Mouse (Mus musculus) heart, postnatal 0 days (tissue): ENCODE data around the gene Tmem268. TPM values are rescaled to one million over a fixed set of nuclear protein-coding genes. Genes with fewer than 3 reads are reported as not detected.

Source experiments
- ATAC-seq: fragments of 200-750 bp; cut with Nextera tagmentation; 2 replicates; pipeline ENCODE4 v1.8.0; 2017; ENCODE audit warnings: low read depth, moderate number of reproducible peaks, moderate library complexity; ENCODE audit not compliant: insufficient read depth
- DNase-seq: peaks from one replicate; pipeline ENCODE4 v3.0.0-alpha.2; 2016; ENCODE audit warnings: low spot score
- H3K27ac ChIP-seq: fragments of 300-500 bp; sonication (generic); 2 replicates; pipeline ENCODE4 v1.5.1; 2014; ENCODE audit warnings: low read depth, mild to moderate bottlenecking
- H3K27me3 ChIP-seq: fragments of 300-500 bp; sonication (generic); 2 replicates; pipeline ENCODE4 v1.6.1; 2014; ENCODE audit warnings: low read length, mixed read lengths; ENCODE audit not compliant: control insufficient read depth, insufficient read depth
- H3K36me3 ChIP-seq: fragments of 300-500 bp; sonication (generic); replicated peaks from 2 replicates; pipeline ENCODE4 v1.6.1; 2014; ENCODE audit warnings: low read length, mixed read lengths; ENCODE audit not compliant: control insufficient read depth, insufficient read depth
- H3K4me1 ChIP-seq: fragments of 300-500 bp; sonication (generic); 2 replicates; pipeline ENCODE4 v1.6.1; 2014; ENCODE audit warnings: antibody characterized with exemption; ENCODE audit not compliant: control insufficient read depth, insufficient read depth
- H3K4me2 ChIP-seq: fragments of 300-500 bp; sonication (generic); 2 replicates; pipeline ENCODE4 v1.6.1; 2014; ENCODE audit warnings: low read depth, mild to moderate bottlenecking, low read length, moderate library complexity
- H3K4me3 ChIP-seq: fragments of 300-500 bp; sonication (generic); 2 replicates; pipeline ENCODE4 v1.5.1; 2014; ENCODE audit warnings: low read depth, low read length
- H3K9ac ChIP-seq: fragments of 300-500 bp; sonication (generic); replicated peaks from 2 replicates; pipeline ENCODE4 v1.6.1; 2014; ENCODE audit warnings: low read depth, low read length, mixed read lengths
- H3K9me3 ChIP-seq: fragments of 300-500 bp; sonication (generic); replicated peaks from 2 replicates; pipeline ENCODE4 v1.6.1; 2016; ENCODE audit warnings: low read length; ENCODE audit not compliant: control insufficient read depth
- CTCF ChIP-seq: IDR thresholded peaks from 2 replicates; pipeline ENCODE4 v1.5.1; 2016; ENCODE audit warnings: antibody characterized with exemption, control low read depth, low read depth
- EP300 ChIP-seq: IDR thresholded peaks from 2 replicates; pipeline ENCODE4 v1.6.1; 2016; ENCODE audit warnings: antibody characterized with exemption, low read depth
- WGBS: fragments of 180-500 bp; shearing (Covaris S2); extraction: QIAGEN DNeasy Blood & Tissue Kit; methylation state at CpG from one replicate; pipeline ENCODE4 v1.1.7; 2014; 5-methylcytosine and 5-hydroxymethylcytosine counted together
- polyA plus RNA-seq: library from polyadenylated mRNA; unstranded; fragments of >200 nt; fragmentation: Nextera tagmentation; extraction: Ambion mirVana; gene quantifications from 2 replicates; pipeline ENCODE4 v1.2.1, GENCODE M21; 2015
- total RNA-seq: library from RNA; depleted of rRNA; stranded (reverse); fragments of >200 nt; gene quantifications from 2 replicates; pipeline ENCODE4 v1.2.3, GENCODE M21; 2014; ENCODE audit warnings: low replicate concordance

Tmem268 gene
- total and polyA plus RNA-seq, 2 experiments from 2014 or later: 4.6 to 5.2 TPM

- TF ChIP-seq EP300 (no peak), CTCF (no peak)
- 81% methylated on average over 4 of the region's 4 CpGs for WGBS
- H3K9me3 ChIP-seq: no peaks in the 10 kb centered on the region
These were observed 4.2 kb downstream of the Tmem268 start for GRCm38 (mm10) chr4:63562742-63563141.

GRCm38 (mm10) chr4:63567712-63568390, 9.3 kb downstream of the Tmem268 start:
- H3K4me3 ChIP-seq: no peak overlapping the region
- WGBS: 68% methylated on average over 10 of the region's 10 CpGs

More at GRCm38 (mm10) chr4:63562742-63563141, 4.2 kb downstream of the Tmem268 start:
- Histone ChIP-seq H3K27ac (peak overlapping the region; percentile 34; the same call in 1 of the 2 replicates), H3K9ac (no peak overlapping the region), H3K4me1 (peaks cover 20% of the 10 kb centered on the region; the same call in 1 of the 2 replicates), H3K4me3 (no peak overlapping the region), H3K36me3 (peaks cover 14% of the 10 kb centered on the region; the same call in 1 of the 2 replicates), H3K4me2 (no peak overlapping the region), H3K27me3 (no peaks in the 10 kb centered on the region)
- DNase-seq: no peak
- ATAC-seq: no peak

GRCm38 (mm10) chr4:63569322-63569721, 10.7 kb downstream of the Tmem268 start:
- DNase-seq (no peak), ATAC-seq (no peak)
- Histone ChIP-seq H3K36me3 (0 out of 2 replicates have a peak, but pooled peaks cover 14% of the 10 kb centered on the region), H3K4me1 (no peaks in the 10 kb centered on the region), H3K4me2 (no peak overlapping the region), H3K4me3 (no peak overlapping the region), H3K27ac (no peak overlapping the region), H3K27me3 (no peaks in the 10 kb centered on the region), H3K9me3 (no peaks in the 10 kb centered on the region), H3K9ac (no peak overlapping the region)
- 81% methylated on average over 8 of the region's 8 CpGs for WGBS
- TF ChIP-seq CTCF (no peak), EP300 (no peak)

More at GRCm38 (mm10) chr4:63567712-63568390, 9.3 kb downstream of the Tmem268 start:
- 0 out of 2 replicates have a peak, but pooled peaks cover 14% of the 10 kb centered on the region for H3K36me3 ChIP-seq
- ATAC-seq (peak; percentile 58), DNase-seq (no peak)
- no peak overlapping the region for H3K27ac ChIP-seq
- H3K9me3 ChIP-seq: no peaks in the 10 kb centered on the region
- H3K9ac ChIP-seq: no peak overlapping the region
- no peak overlapping the region for H3K4me2 ChIP-seq
- no peaks in the 10 kb centered on the region for H3K4me1 ChIP-seq
- H3K27me3 ChIP-seq: no peaks in the 10 kb centered on the region
- TF ChIP-seq CTCF (no peak), EP300 (no peak)

GRCm38 (mm10) chr4:63570208-63570781, 11.7 kb downstream of the Tmem268 start:
- no peaks in the 10 kb centered on the region for H3K9me3 ChIP-seq
- DNase-seq (no peak), ATAC-seq (no peak)
- no peaks in the 10 kb centered on the region for H3K27me3 ChIP-seq
- H3K4me2 ChIP-seq: no peak overlapping the region
- TF ChIP-seq CTCF (no peak), EP300 (no peak)
- H3K4me3 ChIP-seq: no peak overlapping the region
- no peak overlapping the region for H3K9ac ChIP-seq
- no peaks in the 10 kb centered on the region for H3K4me1 ChIP-seq
- WGBS: 53% methylated on average over 7 of the region's 7 CpGs
- 0 out of 2 replicates have a peak, but pooled peaks cover 14% of the 10 kb centered on the region for H3K36me3 ChIP-seq
- H3K27ac ChIP-seq: no peak overlapping the region

GRCm38 (mm10) chr4:63572621-63573020, 14.0 kb downstream of the Tmem268 start:
- WGBS: 79% methylated on average over 5 of the region's 5 CpGs

More at GRCm38 (mm10) chr4:63572621-63573020, 14.0 kb downstream of the Tmem268 start:
- H3K27me3 ChIP-seq: no peaks in the 10 kb centered on the region
- DNase-seq (no peak), ATAC-seq (no peak)
- TF ChIP-seq EP300 (no peak), CTCF (no peak)
- H3K4me1 ChIP-seq: no peaks in the 10 kb centered on the region
- H3K4me2 ChIP-seq: no peak overlapping the region
- no peak overlapping the region for H3K27ac ChIP-seq
- no peak overlapping the region for H3K4me3 ChIP-seq
- H3K9ac ChIP-seq: no peak overlapping the region
- 0 out of 2 replicates have a peak, but pooled peaks cover 3% of the 10 kb centered on the region for H3K36me3 ChIP-seq
- no peaks in the 10 kb centered on the region for H3K9me3 ChIP-seq
